Mouse (Mus musculus): ENCODE results near the gene Muc20. TPM values are rescaled to one million over a fixed set of nuclear protein-coding genes. Genes with fewer than 3 reads are reported as not detected.

The Muc20 gene
- total and polyA plus RNA-seq, 2 experiments from 2014 or later = not detected

- Histone ChIP-seq H3K9ac (no peak overlapping the region), H3K4me1 (ENCODE audit: insufficient read depth) (no peaks in the 10 kb centered on the region), H3K9me3 (ENCODE audit: low read length) (no peaks in the 10 kb centered on the region), H3K4me3 (ENCODE audit: low read depth, low read length) (no peak overlapping the region), H3K36me3 (ENCODE audit: insufficient read depth) (no peaks in the 10 kb centered on the region), H3K27me3 (ENCODE audit: insufficient read depth, low read length) (no peaks in the 10 kb centered on the region), H3K4me2 (ENCODE audit: low read depth) (no peak overlapping the region), H3K27ac (ENCODE audit: low read depth, low read length) (no peak overlapping the region)
- TF ChIP-seq CTCF (IDR thresholded peaks at IDR 0.05; ENCODE audit: low read depth) = no peak
- ATAC-seq (no peak), DNase-seq (no peak)
- 97% methylated on average over 7 of the region's 7 CpGs for WGBS
Measured at GRCm38 (mm10) chr16:32766904-32767303, 30.3 kb downstream of the Muc20 start.

- DNase-seq = no peak
- WGBS = 79% methylated on average over 6 of the region's 6 CpGs
- H3K27ac ChIP-seq (ENCODE audit: low read depth, low read length) = no peak overlapping the region
Measured at GRCm38 (mm10) chr16:32764961-32765360, 32.3 kb downstream of the Muc20 start.

DNA sequence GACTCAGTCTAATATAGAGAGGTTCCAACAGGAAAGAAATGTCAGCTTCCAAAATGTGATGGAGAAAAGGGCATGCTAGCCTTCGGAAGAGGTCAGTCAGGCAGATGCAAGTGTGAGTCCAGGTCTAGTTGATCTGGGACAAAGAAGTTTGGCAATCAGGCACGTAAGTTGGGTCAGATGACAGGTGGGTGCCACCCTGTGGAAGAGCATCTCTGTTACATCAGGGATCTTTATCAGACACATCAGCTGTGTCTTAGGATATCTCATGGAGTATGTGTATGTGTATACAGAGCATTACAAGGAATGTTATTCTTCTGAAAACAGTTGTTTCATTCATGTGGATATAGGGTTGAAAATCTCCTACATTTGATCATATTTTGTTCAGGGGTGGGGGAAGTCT lies 32.7 kb downstream of the Muc20 start:
- H3K9me3 ChIP-seq (ENCODE audit: low read length) = no peaks in the 10 kb centered on the region
- H3K27me3 ChIP-seq (ENCODE audit: insufficient read depth, low read length) = no peaks in the 10 kb centered on the region
- no peak overlapping the region for H3K4me2 ChIP-seq (ENCODE audit: low read depth)
- no peak for DNase-seq
- no peaks in the 10 kb centered on the region for H3K36me3 ChIP-seq (ENCODE audit: insufficient read depth)
- no peak for TF ChIP-seq CTCF (IDR thresholded peaks at IDR 0.05; ENCODE audit: low read depth)
- H3K4me1 ChIP-seq (ENCODE audit: insufficient read depth) = no peaks in the 10 kb centered on the region
- no peak for ATAC-seq
- 90% methylated on average over 2 of the region's 2 CpGs for WGBS
- no peak overlapping the region for H3K27ac ChIP-seq (ENCODE audit: low read depth, low read length)
- H3K9ac ChIP-seq = no peak overlapping the region
- H3K4me3 ChIP-seq (ENCODE audit: low read depth, low read length) = no peak overlapping the region

More at GRCm38 (mm10) chr16:32764961-32765360, 32.3 kb downstream of the Muc20 start:
- Histone ChIP-seq H3K4me1 (ENCODE audit: insufficient read depth) (no peaks in the 10 kb centered on the region), H3K36me3 (ENCODE audit: insufficient read depth) (no peaks in the 10 kb centered on the region), H3K9ac (no peak overlapping the region), H3K4me2 (ENCODE audit: low read depth) (no peak overlapping the region), H3K4me3 (ENCODE audit: low read depth, low read length) (no peak overlapping the region), H3K9me3 (ENCODE audit: low read length) (no peaks in the 10 kb centered on the region), H3K27me3 (ENCODE audit: insufficient read depth, low read length) (no peaks in the 10 kb centered on the region)
- no peak for TF ChIP-seq CTCF (IDR thresholded peaks at IDR 0.05; ENCODE audit: low read depth)
- ATAC-seq = no peak

GRCm38 (mm10) chr16:32750242-32751127 lies 46.8 kb downstream of the Muc20 start:
- Histone ChIP-seq H3K4me2 (ENCODE audit: low read depth) (no peak overlapping the region), H3K4me3 (ENCODE audit: low read depth, low read length) (no peak overlapping the region), H3K9me3 (ENCODE audit: low read length) (no peaks in the 10 kb centered on the region), H3K36me3 (ENCODE audit: insufficient read depth) (no peaks in the 10 kb centered on the region), H3K4me1 (ENCODE audit: insufficient read depth) (no peaks in the 10 kb centered on the region), H3K27ac (ENCODE audit: low read depth, low read length) (no peak overlapping the region), H3K9ac (no peak overlapping the region), H3K27me3 (ENCODE audit: insufficient read depth, low read length) (no peaks in the 10 kb centered on the region)
- ATAC-seq (no peak), DNase-seq (no peak)
- WGBS = 87% methylated on average over 5 of the region's 5 CpGs
- TF ChIP-seq CTCF (IDR thresholded peaks at IDR 0.05; ENCODE audit: low read depth) = no peak

GRCm38 (mm10) chr16:32745852-32746251 lies 51.4 kb downstream of the Muc20 start:
- TF ChIP-seq CTCF (IDR thresholded peaks at IDR 0.05; ENCODE audit: low read depth) = no peak
- WGBS = 78% methylated on average over 6 of the region's 6 CpGs
- no peaks in the 10 kb centered on the region for H3K4me1 ChIP-seq (ENCODE audit: insufficient read depth)
- H3K9ac ChIP-seq = no peak overlapping the region
- ATAC-seq (no peak), DNase-seq (no peak)
- no peaks in the 10 kb centered on the region for H3K36me3 ChIP-seq (ENCODE audit: insufficient read depth)
- no peak overlapping the region for H3K4me3 ChIP-seq (ENCODE audit: low read depth, low read length)
- H3K27ac ChIP-seq (ENCODE audit: low read depth, low read length) = no peak overlapping the region
- H3K4me2 ChIP-seq (ENCODE audit: low read depth) = no peak overlapping the region
- no peaks in the 10 kb centered on the region for H3K9me3 ChIP-seq (ENCODE audit: low read length)
- no peaks in the 10 kb centered on the region for H3K27me3 ChIP-seq (ENCODE audit: insufficient read depth, low read length)

GRCm38 (mm10) chr16:32742712-32743111 lies 54.5 kb downstream of the Muc20 start:
- no peak overlapping the region for H3K27ac ChIP-seq (ENCODE audit: low read depth, low read length)
- no peak for DNase-seq
- H3K4me1 ChIP-seq (ENCODE audit: insufficient read depth) = no peaks in the 10 kb centered on the region
- H3K4me2 ChIP-seq (ENCODE audit: low read depth) = no peak overlapping the region
- no peaks in the 10 kb centered on the region for H3K36me3 ChIP-seq (ENCODE audit: insufficient read depth)
- H3K4me3 ChIP-seq (ENCODE audit: low read depth, low read length) = no peak overlapping the region
- H3K27me3 ChIP-seq (ENCODE audit: insufficient read depth, low read length) = no peaks in the 10 kb centered on the region
- H3K9ac ChIP-seq = no peak overlapping the region
- TF ChIP-seq CTCF (IDR thresholded peaks at IDR 0.05; ENCODE audit: low read depth) = no peak
- 87% methylated on average over 2 of the region's 2 CpGs for WGBS
- no peak for ATAC-seq
- H3K9me3 ChIP-seq (ENCODE audit: low read length) = no peaks in the 10 kb centered on the region

DNA sequence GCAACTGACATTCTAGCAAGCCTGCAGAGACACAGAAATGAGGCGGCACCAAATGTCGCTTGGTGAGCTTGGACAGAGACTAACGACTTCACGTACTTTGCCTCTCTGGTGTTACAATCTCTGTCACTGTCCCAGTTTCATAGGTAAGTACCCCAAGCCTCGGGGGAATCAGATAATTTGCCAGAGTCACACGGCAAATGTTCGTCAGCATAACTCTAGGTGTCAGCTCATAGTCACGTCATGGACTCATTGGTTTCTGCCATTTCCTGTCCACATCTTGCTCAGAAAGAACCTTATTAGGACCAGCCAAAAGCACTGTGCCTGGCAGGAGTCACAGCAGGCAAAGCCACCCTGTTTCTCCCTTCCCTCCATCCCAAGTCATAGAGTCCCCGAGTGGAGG lies 55.9 kb downstream of the Muc20 start:
- Histone ChIP-seq H3K4me2 (ENCODE audit: low read depth) (no peak overlapping the region), H3K27me3 (ENCODE audit: insufficient read depth, low read length) (no peaks in the 10 kb centered on the region), H3K4me3 (ENCODE audit: low read depth, low read length) (no peak overlapping the region), H3K27ac (ENCODE audit: low read depth, low read length) (no peak overlapping the region), H3K36me3 (ENCODE audit: insufficient read depth) (no peaks in the 10 kb centered on the region), H3K9ac (no peak overlapping the region), H3K9me3 (ENCODE audit: low read length) (no peaks in the 10 kb centered on the region), H3K4me1 (ENCODE audit: insufficient read depth) (no peaks in the 10 kb centered on the region)
- 88% methylated on average over 9 of the region's 9 CpGs for whole genome bisulfite sequencing
- no peak for DNase-seq
- ATAC-seq = no peak
- TF ChIP-seq CTCF (IDR thresholded peaks at IDR 0.05; ENCODE audit: low read depth) = no peak

Measured in forebrain, postnatal 0 days (tissue).